Mouse (Mus musculus) ovary, adult 18-20 months (tissue): Measurements from ENCODE around the gene Zfp207.
"Not testable (repeated sequence)": the region's sequence is repeated elsewhere in the genome, so short reads cannot be mapped to it uniquely, and the experiment has no call there.

Experiments
- DNase-seq: peaks from one replicate; pipeline ENCODE4 v3.0.0; 2022; ENCODE audit warnings: low spot score, mixed read lengths

Gene Zfp207

DNA sequence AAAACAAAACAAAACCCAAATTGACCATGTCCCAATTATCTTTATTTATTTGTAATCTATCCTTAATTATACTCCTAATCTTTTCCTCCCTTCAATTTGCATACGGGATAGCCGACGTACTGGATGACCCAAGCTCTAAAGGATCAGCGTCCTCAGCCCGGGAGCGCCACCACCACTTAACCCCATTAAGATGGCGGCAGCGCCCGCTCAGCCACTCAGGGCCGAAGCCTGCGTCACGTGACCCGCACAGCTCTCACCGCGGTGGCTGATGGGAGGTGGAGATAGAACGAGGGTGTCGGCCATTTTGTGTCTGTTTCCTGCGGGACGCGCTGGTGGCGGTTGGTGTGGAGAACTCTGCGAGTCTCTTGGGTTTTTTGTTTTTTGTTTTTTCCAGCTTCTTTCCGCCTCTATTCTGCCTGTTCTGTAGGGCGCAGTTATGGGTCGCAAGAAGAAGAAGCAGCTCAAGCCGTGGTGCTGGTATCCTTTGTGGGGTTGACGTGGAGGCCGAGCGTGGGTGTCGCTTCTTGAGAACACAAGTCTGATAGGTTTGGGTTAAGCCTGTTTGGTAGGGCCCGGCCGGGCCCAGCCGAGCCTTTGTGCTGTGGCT, at the start of gene Zfp207:
Gene Zfp207, plus strand, starts transcription at position 261 of the 607 bp plus-strand sequence.
- peak; percentile 94 for DNase-seq

DNA sequence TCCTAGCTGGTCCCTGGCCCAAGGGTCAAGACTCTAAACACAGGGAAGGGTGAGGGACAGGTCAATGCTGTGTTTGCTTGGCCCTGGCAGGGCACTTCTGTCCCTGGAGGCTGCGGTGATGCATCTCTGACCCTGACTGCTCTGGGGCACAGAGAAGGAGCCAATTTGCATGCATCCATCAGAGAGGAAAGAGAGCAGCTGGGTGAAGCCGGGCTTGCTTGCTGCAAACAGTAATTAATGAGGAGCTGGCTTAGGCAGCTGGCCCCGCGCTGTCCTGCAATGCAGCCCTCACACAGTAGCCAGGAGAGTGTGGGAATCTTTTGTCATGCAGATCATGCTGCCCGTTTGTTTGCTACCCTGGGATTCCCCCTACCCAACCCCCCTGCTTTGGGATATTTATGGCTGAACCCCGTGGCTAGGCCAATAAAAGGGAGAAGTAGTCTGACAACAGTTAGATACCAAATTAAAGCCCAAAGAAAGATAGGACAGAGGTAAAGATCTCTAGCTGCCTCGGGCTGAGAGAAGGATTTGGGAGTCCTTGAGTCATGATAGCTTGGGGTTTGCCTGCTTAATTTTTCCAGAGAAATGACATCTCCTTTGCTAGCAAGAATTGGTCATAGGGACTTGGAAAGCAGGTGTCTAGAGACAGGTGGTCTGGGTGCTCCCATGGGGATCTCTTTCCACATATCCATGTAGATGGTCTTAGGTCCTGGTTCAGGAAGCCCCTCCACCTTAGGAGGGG, 47.3 kb upstream of the Zfp207 start:
- DNase-seq = no peak

DNA sequence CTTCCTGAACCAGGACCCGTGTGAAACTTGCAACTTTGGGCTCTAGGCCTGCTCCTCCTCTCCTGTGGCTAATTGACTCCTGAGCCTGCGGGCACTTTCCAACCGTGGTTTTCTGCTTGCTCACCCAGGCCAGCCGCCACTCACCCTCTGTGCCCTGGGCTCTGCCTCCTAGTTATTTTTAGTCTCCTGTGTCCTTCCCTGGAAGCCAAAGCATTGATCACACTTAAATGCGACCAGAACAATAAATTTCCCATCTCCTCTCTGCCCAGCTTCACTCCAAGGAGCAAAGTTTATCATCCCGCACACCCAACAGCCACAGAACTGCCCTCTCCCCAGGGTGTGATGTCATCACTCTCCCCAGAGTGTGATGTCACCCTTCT, 46.7 kb upstream of the Zfp207 start:
- DNase-seq = no peak

DNA sequence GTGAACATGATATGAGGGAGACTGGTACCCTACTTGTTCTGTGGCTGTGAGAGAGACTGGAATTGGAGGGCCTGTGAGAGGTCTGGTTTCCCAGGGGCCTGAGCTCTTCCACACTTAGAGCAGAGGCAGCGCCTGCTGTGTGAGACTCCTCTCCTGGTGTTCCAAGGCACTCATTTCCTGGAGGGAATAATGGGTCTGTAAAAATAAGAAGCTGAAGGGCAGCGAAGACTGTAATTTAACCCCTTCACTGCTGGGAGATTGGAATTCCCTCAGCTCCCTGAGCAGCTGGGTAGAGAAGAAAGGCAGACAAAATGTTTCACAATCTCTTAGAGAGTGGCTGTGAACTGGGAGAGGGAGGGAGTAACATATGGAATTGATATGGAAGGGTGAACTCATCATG, 40.6 kb upstream of the Zfp207 start:
- no peak for DNase-seq

DNA sequence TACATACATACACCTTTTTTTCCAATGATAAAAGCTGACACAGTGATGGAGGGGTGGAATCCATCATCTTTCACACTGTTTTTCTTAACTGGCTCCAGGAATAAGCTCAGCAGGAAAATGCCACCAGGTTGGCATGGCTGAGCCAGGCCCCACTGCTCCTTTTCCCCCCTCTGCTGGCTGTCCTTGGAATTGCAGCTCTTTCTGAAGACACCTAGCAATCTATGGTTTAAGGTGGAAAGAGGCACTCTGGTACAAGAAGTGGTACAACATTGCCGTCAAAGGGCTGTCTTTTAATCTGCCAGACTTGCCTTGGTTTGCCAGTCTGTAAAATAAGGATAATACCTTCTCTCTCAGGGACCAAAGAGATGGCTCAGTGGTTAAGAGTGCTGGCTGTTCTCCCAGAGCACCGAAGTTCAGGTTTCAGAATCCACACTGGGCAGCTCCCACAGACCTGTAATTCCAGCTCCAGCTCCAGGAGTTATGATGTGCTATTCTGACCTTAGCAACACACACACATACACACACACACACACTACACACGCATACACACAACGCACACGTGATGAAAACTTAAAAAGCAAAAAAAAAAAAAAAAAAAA, 31.1 kb upstream of the Zfp207 start:
- peak; percentile 20 for DNase-seq

DNA sequence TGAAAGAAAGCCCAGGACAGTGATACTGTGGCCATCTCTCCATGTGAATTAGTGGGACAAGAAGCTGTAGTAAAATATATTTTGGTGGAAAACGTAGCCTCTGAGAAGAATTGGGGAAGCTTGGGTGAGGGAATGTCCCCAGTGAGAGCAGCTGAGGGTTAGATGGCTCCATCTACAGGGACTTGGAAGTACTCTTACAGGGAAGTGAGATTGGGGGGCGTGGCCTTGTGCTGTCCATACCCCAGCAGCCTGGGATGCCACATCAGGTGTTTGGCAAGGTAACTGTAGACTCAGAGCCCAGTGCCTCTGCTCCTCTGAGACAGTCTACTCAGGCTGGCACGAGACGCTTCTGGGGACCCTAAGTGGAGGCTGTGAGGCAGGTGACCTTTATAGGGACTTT, 28.2 kb upstream of the Zfp207 start:
- DNase-seq = no peak

DNA sequence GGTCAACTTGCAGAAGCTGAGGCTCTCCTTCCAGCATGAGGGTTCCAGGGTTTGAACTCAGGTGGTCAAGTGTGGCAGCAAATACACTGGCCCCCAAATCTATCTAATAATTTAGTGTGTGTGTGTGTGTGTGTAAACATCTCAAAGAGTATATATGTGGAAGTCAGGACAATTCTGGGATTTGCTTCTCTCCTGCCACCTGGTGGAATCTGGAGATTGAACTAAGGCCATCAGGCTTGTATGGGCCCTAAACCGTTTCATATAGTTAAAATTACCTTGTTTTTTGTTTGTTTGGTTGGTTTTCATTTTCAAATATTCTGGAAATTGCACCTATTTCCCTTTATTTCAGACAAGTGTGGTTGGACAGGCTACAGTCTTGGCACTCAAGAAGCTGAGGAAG, 14.1 kb upstream of the Zfp207 start:
- no peak for DNase-seq

DNA sequence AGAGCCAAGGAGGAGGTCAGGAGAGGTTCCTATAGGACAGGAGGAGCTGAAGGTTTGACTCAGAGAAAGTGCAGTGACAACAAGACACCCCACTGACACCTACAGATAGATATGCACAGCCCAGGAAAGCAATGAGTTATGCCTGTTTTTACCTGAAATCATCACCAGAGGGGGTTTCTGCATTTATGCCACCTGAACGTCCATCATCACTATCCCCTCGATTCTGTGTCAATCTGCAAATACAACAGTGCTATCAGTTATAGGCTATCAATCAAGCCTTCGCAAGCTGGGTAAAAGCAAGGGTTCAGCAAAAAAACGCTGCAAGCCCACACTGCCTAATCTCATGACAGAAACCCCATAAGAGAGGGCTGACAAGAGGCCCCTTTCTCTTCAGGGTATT, 6.4 kb upstream of the Zfp207 start:
- DNase-seq = no peak

DNA sequence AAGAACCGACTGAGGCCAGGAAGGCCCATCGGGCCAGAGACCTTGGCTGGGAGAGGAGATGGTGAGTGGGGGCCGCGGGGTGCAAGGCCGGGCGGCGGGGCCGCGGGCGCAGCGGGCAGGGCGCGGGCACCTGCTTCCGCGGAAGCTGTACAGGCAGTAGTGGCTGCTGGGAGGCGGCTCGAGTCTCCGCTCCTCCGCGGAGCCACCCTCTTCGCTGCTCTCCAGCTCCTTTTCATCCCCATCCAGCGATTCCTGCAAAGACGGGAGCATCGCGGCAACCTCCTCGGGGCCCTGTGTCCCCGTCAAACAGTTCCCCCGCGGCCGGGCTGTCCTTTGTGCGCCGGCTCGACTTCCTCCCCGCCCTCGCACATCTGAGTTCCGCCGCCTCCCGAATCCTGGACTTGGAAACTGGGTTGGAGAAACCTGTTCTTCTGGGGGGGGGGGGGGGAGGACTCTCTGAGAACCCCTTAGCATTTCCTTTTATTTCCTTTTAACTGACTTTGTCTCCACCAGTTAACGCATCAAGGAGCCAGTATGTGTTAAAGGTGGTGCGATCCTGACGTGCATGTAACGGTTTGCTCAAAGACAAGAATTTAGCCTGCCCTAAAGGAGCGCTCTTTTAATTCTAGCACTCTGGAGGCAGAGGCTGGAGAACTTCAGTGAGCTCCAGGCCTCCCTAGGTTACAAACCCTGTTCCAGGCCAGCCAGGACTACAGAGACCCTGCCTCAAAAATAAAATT, 5.2 kb upstream of the Zfp207 start, which contains the start of gene 5730455P16Rik:
Gene 5730455P16Rik, minus strand, starts transcription at position 323 of the 740 bp plus-strand sequence.
- DNase-seq = peak; percentile 56

DNA sequence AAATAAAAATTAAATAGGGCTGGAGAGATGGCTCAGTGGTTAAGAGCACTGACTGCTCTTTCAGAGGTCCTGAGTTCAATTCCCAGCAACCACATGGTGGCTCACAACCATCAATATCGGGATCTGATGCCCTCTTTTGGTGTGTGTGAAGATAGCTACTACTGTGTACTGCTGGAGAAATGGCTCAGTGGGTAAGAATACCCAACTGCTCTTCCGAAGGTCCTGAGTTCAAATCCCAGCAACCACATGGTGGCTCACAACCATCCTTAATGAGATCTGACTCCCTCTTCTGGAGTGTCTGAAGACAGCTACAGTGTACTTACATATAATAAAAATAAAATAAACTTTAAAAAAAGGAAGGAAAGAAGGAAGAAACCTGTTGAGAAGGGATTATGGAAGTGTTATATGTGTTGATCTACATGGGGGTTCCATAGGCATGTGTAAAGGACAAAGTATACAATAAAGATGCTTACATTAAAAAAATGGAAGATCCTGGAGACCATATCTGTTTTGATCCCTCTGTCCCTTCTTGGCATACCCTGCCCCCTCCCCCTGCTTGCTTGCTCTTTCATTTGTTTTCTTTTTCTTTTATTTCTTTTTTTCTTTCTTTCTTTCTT, 4.5 kb upstream of the Zfp207 start:
- DNase-seq = not testable (repeated sequence)

DNA sequence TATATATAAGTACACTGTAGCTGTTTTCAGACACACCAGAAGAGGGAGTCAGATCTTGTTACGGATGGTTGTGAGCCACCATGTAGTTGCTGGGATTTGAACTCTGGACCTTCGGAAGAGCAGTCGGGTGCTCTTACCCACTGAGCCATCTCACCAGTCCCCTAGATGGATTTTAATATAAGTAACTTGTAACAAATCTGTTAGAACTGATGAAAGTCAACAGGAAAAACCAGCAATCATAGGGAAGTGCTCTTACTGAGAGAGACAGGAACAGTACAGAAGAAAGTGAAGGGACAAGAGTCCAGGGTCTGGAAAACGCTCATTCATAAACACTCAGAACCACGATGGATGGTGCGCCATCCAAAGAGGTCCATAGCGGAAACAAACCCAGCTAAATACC, 3.9 kb upstream of the Zfp207 start:
- not testable (repeated sequence) for DNase-seq

DNA sequence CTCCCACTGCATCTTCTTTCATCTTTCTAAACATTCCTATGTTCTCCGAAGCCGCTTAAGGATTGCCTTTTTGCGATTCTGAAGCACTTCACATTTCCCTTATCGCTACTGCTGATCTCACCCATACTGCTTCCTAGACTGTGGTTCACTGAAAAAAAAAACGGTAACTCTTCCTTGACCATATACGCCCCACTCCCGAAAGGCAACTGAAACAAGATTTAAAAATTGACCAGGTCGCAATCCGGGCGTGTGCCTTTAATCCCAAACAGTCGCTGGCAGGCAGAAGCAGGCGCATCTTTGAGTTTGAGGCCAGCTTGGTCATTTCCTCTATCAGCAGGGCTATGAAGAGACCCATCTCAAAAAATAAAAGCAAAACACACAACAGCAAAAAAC, 457 bp upstream of the Zfp207 start:
- DNase-seq = no peak

DNA sequence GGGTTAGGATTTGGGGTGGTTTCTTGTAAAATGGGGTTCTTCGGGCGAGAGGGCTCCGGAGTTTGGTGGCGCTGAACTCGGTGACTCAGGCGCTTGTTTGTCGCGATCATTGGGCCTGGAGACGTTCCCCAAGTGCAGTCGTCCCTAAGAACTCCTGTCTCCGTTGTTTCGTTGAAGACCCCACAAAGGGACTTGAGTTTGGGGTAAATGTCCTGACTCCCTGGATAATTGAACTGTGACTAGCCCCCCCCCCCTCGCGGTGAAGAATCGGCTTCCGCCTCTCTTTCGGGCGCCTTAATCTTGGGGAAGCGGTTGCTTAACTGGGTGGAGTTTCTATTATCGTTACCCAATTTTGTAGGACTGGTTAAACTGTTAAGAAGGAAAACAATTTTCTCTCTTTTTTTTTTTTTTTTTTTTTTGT, 557 bp downstream of the Zfp207 start:
- no peak for DNase-seq

DNA sequence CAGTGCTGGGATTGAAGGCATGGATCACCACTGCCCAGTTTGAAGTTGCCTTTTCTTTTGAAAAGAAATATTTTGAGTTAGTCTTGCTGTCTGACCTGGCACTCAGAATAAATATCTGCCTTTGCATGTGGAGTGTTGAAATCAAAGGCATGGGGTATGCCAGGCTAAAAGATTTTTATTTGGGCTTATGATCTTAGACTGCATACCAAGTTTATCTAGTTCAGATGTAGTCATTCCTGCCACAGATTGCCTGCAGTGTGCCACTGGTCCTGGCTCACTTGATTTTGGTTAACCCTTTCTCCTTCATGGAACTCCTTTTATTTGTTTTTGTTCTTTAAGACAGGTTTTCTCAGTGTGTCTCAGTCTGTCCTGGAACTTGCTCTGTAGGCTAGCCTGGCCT, 1.4 kb downstream of the Zfp207 start:
- no peak for DNase-seq

DNA sequence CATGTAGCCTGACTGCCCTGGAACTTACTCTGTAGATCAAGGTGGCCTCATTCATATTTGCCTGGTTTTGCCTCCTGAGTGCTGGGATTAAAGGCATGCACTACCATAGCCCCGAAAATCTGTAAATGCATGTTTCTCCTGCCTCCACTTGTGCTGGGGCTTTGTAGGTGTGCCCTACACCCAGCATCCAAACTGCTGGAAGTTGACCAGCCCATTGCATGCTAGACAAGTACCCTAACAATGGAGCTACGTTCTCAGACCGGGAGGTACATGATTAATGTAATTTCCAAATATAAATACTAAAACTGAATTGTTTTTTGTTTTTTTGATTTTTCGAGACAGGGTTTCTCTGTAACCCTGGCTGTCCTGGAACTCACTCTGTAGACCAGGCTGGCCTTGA, 2.0 kb downstream of the Zfp207 start:
- DNase-seq = no peak

DNA sequence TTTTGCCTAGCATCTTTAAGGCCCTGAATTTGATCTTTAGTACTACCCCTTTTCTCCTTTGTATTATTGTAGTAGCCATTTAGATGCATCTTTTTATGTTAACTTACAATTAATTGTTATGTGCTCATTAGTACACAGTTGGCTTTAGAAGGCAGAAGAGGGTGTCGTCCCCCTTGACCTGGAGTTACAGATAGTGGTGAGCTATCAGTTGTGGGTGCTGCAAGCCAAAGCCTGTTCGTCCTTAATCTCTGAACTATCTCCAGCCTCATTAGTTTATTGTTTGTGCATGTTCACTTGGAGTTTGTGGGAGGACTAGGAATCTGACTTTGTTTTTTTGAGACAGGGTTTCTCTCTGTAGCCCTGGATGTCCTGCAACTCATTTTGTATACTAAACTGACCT, 3.7 kb downstream of the Zfp207 start:
- no peak for DNase-seq

DNA sequence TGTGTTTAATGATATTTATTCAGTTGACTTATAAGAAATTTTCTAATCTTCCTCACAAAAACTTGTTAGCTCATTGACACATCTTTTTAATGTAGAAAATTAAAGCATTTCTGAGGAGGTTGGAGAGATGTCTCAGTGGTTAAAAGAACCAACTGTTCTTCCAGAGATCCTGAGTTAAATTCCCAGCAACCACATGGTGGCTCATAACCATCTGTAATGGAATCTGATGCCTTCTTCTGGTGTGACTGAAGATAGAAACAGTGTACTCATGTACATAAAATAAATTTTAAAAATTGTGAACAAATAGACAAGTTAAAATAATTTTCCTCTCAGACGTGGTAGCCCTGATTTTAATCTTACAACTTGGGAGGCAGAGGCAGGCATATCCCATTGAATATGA, 6.8 kb downstream of the Zfp207 start:
- DNase-seq = no peak

DNA sequence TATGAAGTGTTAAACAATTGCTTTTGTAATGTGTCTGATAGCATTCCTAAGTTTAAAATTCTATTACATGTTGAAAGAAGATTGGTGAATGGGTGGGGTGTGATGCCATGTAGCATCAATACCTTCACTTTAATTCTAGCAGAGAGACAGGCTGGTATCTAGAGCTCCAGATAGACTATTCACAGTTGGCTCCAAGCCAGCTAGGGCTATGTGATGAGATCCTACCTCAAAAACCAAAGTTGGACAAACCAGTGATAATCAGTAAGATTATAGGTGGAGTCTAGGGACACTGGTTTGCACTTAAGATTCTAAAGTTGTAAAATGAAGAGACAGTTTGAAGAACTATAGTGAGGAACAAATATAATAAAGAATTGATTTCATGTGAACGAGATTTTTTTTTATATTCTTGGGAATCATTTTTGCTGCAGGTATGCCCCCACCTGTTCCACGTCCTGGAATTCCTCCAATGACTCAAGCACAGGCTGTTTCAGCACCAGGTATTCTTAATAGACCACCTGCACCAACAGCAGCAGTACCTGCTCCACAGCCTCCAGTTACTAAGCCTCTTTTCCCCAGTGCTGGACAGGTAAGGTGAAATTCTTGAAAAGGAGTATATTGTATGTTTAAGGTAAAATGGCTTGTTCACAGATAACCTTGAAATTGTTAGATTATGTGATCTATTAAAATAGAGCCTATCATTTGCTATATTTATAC, 8.5 kb downstream of the Zfp207 start:
- DNase-seq = no peak

DNA sequence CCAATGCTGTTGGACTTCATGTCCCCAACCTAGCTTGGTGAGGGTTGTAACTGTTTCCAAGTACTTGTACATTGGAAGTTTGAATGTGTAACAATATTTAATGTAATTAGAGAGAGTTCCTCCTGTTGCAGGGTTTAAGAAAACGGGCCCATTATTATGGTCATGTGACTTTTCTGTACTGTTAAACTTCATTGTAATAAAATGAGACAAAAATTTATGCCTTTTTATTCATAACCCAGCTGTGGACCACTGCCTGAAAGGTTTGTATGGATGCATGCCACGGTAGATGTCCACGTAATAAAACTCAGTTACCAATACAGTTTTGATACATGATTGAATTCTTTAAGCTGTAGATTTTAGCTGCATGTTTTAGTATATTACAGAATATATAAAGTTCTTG, 12.9 kb downstream of the Zfp207 start:
- DNase-seq = no peak

DNA sequence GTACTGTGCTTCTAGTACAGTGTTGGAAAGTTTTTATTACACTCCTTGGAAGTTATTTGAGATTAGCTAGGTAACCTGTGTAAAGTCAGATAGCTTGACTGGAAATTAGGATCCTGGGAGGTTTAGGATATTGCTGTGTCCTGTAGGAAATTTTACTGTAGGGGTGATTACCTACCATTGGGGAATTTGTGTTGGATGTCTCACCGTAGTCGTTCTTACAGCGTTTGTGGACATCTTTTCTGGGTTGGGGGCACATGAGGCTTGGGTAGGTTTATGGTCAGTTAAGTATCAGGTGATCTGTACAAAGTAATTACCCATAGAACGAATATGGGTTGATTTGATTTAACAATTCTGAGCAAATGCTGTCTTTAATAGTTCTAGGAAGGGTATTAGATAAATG, 13.5 kb downstream of the Zfp207 start:
- no peak for DNase-seq

DNA sequence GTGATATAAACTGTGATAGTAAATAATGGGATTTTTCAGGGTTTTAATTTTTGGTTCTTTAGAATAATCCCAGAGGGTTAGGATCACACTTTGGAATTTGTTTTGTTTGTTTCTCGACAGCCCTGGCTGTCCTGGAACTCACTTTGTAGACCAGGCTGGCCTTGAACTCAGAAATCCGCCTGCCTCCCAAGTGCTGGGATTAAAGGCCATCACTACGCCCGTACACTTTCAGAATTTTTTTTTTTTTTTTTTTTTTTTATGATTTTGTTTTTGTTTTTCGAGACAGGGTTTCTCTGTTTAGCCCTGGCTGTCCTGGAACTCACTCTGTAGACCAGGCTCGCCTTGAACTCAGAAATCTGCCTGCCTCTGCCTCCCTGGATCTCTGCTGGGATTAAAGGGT, 24.8 kb downstream of the Zfp207 start:
- not testable (repeated sequence) for DNase-seq

DNA sequence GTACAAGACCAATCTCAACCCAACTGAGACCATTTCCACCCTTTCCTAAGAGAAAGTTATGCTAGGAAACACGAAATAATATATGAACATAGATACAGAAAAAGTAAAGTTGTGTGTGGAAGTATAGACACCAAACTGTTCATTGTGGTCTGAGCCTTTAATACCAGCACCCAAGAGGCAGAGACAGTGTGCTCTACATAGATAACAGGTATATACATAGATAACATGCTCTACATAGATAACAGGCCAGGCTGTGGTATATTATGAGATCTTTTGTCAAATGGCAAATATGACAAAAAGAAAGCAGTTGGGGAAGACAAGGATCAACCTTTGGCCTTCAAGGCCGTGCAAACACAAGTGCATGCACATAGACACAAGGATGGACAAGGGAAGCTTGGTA, 27.3 kb downstream of the Zfp207 start:
- DNase-seq = no peak
